Mouse (Mus musculus): Measurements from ENCODE around the gene Rpl36.

The Rpl36 gene

GRCm38 (mm10) chr17:56613236-56613844 is at the start of gene Rpl36:
Gene Rpl36, plus strand, starts transcription at chr17:56613416.
- peak; percentile 95 for DNase-seq

GRCm38 (mm10) chr17:56566293-56566692 is 46.9 kb upstream of the Rpl36 start:
- DNase-seq: no peak

GRCm38 (mm10) chr17:56566918-56567317 is 46.3 kb upstream of the Rpl36 start:
- no peak for DNase-seq

- DNase-seq: no peak
These were observed 45.8 kb upstream of the Rpl36 start for GRCm38 (mm10) chr17:56567370-56567769.

- DNase-seq: no peak
These were observed 42.9 kb upstream of the Rpl36 start for GRCm38 (mm10) chr17:56570287-56570686.

- DNase-seq: no peak
These were observed 41.1 kb upstream of the Rpl36 start for GRCm38 (mm10) chr17:56572154-56572553.

GRCm38 (mm10) chr17:56572939-56573338 is 40.3 kb upstream of the Rpl36 start:
- no peak for DNase-seq

- DNase-seq: no peak
These were observed 30.1 kb upstream of the Rpl36 start for GRCm38 (mm10) chr17:56583071-56583470.

- no peak for DNase-seq
These were observed 29.5 kb upstream of the Rpl36 start for GRCm38 (mm10) chr17:56583611-56584256.

GRCm38 (mm10) chr17:56584257-56585130 is 28.7 kb upstream of the Rpl36 start, which contains the start of the genes Safb2 and Safb:
Gene Safb2, minus strand, starts transcription at chr17:56584585.
Gene Safb, plus strand, starts transcription at chr17:56584825.
- peak; percentile 98 for DNase-seq

- peak; percentile 67 for DNase-seq
These were observed 27.9 kb upstream of the Rpl36 start for GRCm38 (mm10) chr17:56585171-56585821.

GRCm38 (mm10) chr17:56587773-56588172 is 25.4 kb upstream of the Rpl36 start:
- no peak for DNase-seq

- DNase-seq: no peak
These were observed 24.3 kb upstream of the Rpl36 start for GRCm38 (mm10) chr17:56588921-56589320.

- no peak for DNase-seq
These were observed 20.7 kb upstream of the Rpl36 start for GRCm38 (mm10) chr17:56592553-56592952.

- DNase-seq: no peak
These were observed 19.5 kb upstream of the Rpl36 start for GRCm38 (mm10) chr17:56593527-56594271.

- no peak for DNase-seq
These were observed 9.8 kb upstream of the Rpl36 start for GRCm38 (mm10) chr17:56603186-56604069.

- no peak for DNase-seq
These were observed 9.2 kb upstream of the Rpl36 start for GRCm38 (mm10) chr17:56604070-56604380.

GRCm38 (mm10) chr17:56604422-56604821 is 8.8 kb upstream of the Rpl36 start:
- no peak for DNase-seq

GRCm38 (mm10) chr17:56605431-56605830 is 7.8 kb upstream of the Rpl36 start:
- no peak for DNase-seq

GRCm38 (mm10) chr17:56607521-56608062 is 5.6 kb upstream of the Rpl36 start:
- no peak for DNase-seq

- DNase-seq: no peak
These were observed 4.5 kb upstream of the Rpl36 start for GRCm38 (mm10) chr17:56608699-56609098.
